Mouse (Mus musculus) cerebellum, adult (tissue): ENCODE data around the gene Scrt2.

Experiments
- ATAC-seq: cut with Nextera tagmentation; 2 replicates; pipeline ENCODE4 v1.9.2; 2017; ENCODE audit warnings: mild to moderate bottlenecking, moderate library complexity, mixed read lengths; ENCODE audit not compliant: insufficient number of reproducible peaks, low FRiP score, low TSS enrichment

Scrt2 gene

GRCm38 (mm10) chr2:152081641-152082448 lies 516 bp downstream of the Scrt2 start:
- ATAC-seq = peak; percentile 59

- no peak for ATAC-seq
Observed at GRCm38 (mm10) chr2:152082456-152083285, 1.3 kb downstream of the Scrt2 start.

GRCm38 (mm10) chr2:152083411-152083810 lies 2.1 kb downstream of the Scrt2 start:
- ATAC-seq = no peak

GRCm38 (mm10) chr2:152084298-152084697 lies 3.0 kb downstream of the Scrt2 start:
- no peak for ATAC-seq

- no peak for ATAC-seq
Observed at GRCm38 (mm10) chr2:152085414-152085813, 4.1 kb downstream of the Scrt2 start.

GRCm38 (mm10) chr2:152086451-152086850 lies 5.1 kb downstream of the Scrt2 start:
- no peak for ATAC-seq

GRCm38 (mm10) chr2:152087111-152087510 lies 5.8 kb downstream of the Scrt2 start:
- no peak for ATAC-seq

GRCm38 (mm10) chr2:152089078-152089477 lies 7.7 kb downstream of the Scrt2 start:
- no peak for ATAC-seq

GRCm38 (mm10) chr2:152089581-152089980 lies 8.3 kb downstream of the Scrt2 start:
- ATAC-seq = no peak

GRCm38 (mm10) chr2:152090486-152090885 lies 9.2 kb downstream of the Scrt2 start:
- ATAC-seq = no peak

- no peak for ATAC-seq
Observed at GRCm38 (mm10) chr2:152091342-152092056, 10.2 kb downstream of the Scrt2 start.

- no peak for ATAC-seq
Observed at GRCm38 (mm10) chr2:152092927-152093326, 11.6 kb downstream of the Scrt2 start.

GRCm38 (mm10) chr2:152093356-152093792 lies 12.0 kb downstream of the Scrt2 start:
- no peak for ATAC-seq

GRCm38 (mm10) chr2:152094856-152095545 lies 13.7 kb downstream of the Scrt2 start:
- no peak for ATAC-seq

GRCm38 (mm10) chr2:152096922-152097321 lies 15.6 kb downstream of the Scrt2 start:
- ATAC-seq = no peak

GRCm38 (mm10) chr2:152097916-152098315 lies 16.6 kb downstream of the Scrt2 start:
- no peak for ATAC-seq

- ATAC-seq = no peak
Observed at GRCm38 (mm10) chr2:152099538-152099937, 18.2 kb downstream of the Scrt2 start.

GRCm38 (mm10) chr2:152101761-152102160 lies 20.4 kb downstream of the Scrt2 start:
- no peak for ATAC-seq

- no peak for ATAC-seq
Observed at GRCm38 (mm10) chr2:152102369-152102768, 21.0 kb downstream of the Scrt2 start.

GRCm38 (mm10) chr2:152104711-152105317 lies 23.5 kb downstream of the Scrt2 start:
- 0 out of 2 replicates have a peak, but pooled peaks have one; percentile 20 for ATAC-seq
